Comparison of ENCODE assay signal across 7 mouse cellular contexts in genomic region chr17:50763407-50763806, GRCm38 (mm10).
DNase-seq lines count a peak whose midpoint lies in the region; ATAC-seq lines count a peak whose summit lies in the region.

No protein-coding gene starts in this region.

- no peaks in the 10 kb centered on the region for H3K27me3 ChIP-seq in lung, embryonic 16.5 days (ENCODE audit: control insufficient read depth, insufficient read depth, low read depth, low read length)

- H3K36me3 ChIP-seq in lung, embryonic 16.5 days (ENCODE audit: control insufficient read depth, insufficient read depth, low read length), result no peaks in the 10 kb centered on the region

- peak overlapping the region; percentile 59 for H3K27ac ChIP-seq in lung, embryonic 16.5 days (ENCODE audit: low read length)

- no peak overlapping the region for H3K4me3 ChIP-seq in lung, embryonic 16.5 days (ENCODE audit: low read length)

- DNase-seq in lung, adult 18-20 months, result no peak
- DNase-seq in frontal cortex, postnatal 10 days (ENCODE audit: low spot score in 2 of 2), result peak; percentile 60 to 79
- peak; percentile 70 to 80 for DNase-seq in left cerebral cortex, postnatal 36 days (ENCODE audit: low spot score in 2 of 2)
- peak; percentile 39 for DNase-seq in thymus, postnatal 14 days
- DNase-seq in testis, postnatal 10 days (ENCODE audit: low spot score), result no peak
- DNase-seq in gastrocnemius, postnatal 10 days, result no peak

- H3K4me1 ChIP-seq in lung, embryonic 16.5 days (replicated peaks; ENCODE audit: control insufficient read depth, insufficient read depth, low read length), result no peaks in the 10 kb centered on the region

- H3K9ac ChIP-seq in lung, embryonic 16.5 days (ENCODE audit: low read length), result no peak overlapping the region

- H3K4me2 ChIP-seq in lung, embryonic 16.5 days (ENCODE audit: low read depth, low read length), result no peak overlapping the region

- 66% methylated on average over 5 of the region's 5 CpGs for WGBS in lung, embryonic 16.5 days

- intact Hi-C loops in left cerebral cortex, postnatal 36 days (cut with DNase I), result loop anchor here (1.0 to 5.0 kb wide), 2 partner anchors 113 to 356 kb away; no protein-coding TSS in a partner anchor

- H3K9me3 ChIP-seq in lung, embryonic 16.5 days (ENCODE audit: control insufficient read depth, low read length), result no peaks in the 10 kb centered on the region

- ATAC-seq in lung, embryonic 16.5 days (ENCODE audit: low read depth), result peak; percentile 74

Comparison
In these comparisons a context has a peak if more than half of its experiments do, and no peak if none do; other contexts are left out.
1. DNase-seq: peak in frontal cortex, postnatal 10 days (2 of 2), left cerebral cortex, postnatal 36 days (2 of 2) and thymus, postnatal 14 days (single experiment); none in lung, adult 18-20 months (0 of 2), testis, postnatal 10 days (single experiment) and gastrocnemius, postnatal 10 days (single experiment).